Mouse (Mus musculus) urinary bladder, postnatal 36 days (tissue): ENCODE measurements at regions not wholly inside any gene's neighbourhood (a gene's known extent, or its start where the extent isn't known, plus 50 kb on each side); places are given as distances from the start of the nearest gene placed in this dataset.

Source experiments
- DNase-seq, 2 experiments: peaks; one replicate each; pipeline ENCODE4 v3.0.0; 2022; ENCODE audit warnings: low spot score in 2 of 2, mixed read lengths in 1 of 2

DNA sequence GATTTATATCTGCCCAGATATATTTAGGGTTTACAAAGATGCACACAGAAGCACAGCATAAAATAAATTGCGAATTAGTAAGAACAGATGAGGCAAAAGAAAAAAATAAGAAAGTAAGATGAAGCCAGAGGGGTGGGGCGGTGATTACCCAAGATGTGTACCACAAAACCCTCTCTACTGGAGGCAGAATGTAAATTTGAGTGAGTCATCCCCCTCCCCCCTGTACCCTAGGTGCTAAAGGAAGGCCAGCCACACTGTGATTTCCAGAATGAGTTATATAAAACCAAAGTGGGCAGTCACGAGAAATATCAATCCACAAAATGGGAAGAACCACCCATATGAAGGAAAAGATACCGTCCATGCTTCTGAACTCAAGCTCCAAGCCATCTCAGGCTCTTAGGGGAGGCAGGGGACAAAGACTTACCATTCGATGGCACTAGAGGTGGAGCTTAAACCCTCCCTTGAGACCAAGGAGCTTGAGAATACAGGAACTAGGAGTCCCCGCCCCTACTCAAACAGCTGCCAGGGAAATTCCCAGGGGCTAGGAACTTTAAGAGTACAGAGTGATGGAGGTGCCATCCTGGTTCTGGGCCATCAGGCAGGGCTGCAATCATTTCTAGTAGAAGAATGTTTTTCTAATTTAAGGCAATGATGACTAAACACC, 383.8 kb downstream of the Bcor start:
- DNase-seq = no peak

- peak in 1 of 2 experiments; percentile 9 for DNase-seq
Measured at GRCm38 (mm10) chrX:11795010-11795409, 365.1 kb downstream of the Bcor start.

DNA sequence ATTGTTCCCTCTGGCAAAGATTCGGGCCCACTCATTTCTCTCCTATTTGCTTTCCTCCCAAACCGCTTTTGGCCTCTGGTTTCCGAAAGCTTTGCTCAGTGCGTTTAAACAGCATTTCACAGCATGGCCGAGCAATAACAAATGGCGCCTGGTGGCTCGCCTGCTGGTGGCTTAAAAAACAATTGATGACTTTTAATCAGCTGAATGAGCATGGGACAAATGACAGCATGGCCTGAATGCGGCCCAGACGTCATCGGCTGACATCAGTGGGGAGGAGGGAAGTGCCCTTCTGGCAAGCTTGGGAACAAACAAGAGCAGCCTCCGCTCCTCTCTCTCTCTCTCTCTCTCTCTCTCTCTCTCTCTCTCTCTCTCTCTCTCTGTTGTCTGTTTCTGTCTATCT, 362.3 kb downstream of the Bcor start:
- no peak for DNase-seq

- no peak for DNase-seq
Measured at GRCm38 (mm10) chrX:11798326-11798725, 361.8 kb downstream of the Bcor start.

GRCm38 (mm10) chrX:11800400-11800941, 359.7 kb downstream of the Bcor start:
- DNase-seq = no peak

- DNase-seq = no peak
Measured at GRCm38 (mm10) chrX:11801208-11801607, 358.9 kb downstream of the Bcor start.

GRCm38 (mm10) chrX:11801621-11802020, 358.5 kb downstream of the Bcor start:
- no peak for DNase-seq

DNA sequence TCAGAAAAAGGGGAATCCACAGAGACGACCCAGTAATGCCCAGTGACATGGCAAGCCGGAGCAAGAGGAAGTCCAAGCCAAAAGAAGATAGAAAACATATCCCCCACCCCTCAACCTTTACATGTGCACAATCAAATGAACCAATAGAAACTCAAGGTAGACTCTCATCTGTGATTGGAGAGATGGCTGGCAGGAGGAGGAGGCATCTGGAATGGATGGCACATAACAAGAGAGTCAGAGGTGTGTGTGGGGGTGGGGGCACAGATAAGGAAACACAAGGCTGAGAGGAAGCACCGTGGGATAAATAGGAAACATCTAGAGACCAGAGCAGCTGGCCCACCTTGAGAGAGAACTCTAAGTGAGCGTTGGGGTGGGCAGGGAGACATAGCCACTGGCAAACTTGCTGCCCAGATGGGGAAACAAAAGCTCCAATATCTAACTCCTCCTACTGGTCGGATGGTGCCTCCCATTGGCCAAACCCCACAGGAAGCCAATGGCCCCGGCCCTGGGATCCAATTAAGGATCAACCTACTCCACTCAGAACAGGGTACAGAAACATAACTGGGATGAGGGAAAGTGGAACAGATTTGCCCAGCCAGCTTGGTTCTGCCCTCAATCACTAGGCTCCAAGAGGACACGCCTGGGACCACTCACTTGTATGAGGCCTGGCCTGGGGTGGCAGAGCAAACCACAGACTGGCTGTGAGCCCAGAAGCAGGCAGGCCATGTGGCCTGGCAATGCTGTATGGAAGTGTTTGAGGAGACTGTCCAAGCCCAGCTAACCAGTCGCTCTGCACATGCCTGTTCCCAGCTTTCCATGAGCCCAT, 357.9 kb downstream of the Bcor start:
- no peak for DNase-seq

- no peak for DNase-seq
Measured at GRCm38 (mm10) chrX:11803239-11803638, 356.9 kb downstream of the Bcor start.

DNA sequence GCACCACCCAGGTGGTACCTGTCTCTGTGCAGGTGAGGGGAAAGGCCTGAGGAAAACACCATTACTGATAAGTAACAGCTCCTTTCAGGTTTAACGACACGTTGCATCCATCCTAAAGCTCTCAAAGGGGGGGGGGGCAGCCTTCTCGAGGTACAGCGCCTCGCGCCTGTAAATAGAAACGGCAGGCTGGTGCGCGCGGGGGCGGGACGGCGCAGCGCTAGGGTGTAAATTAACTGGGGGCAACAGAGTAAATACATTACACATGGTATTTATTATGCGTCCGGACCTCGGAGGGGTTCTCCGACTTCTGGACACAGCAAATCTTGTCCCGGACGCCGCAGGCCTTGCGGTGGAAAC, 353.3 kb downstream of the Bcor start:
- no peak for DNase-seq

DNA sequence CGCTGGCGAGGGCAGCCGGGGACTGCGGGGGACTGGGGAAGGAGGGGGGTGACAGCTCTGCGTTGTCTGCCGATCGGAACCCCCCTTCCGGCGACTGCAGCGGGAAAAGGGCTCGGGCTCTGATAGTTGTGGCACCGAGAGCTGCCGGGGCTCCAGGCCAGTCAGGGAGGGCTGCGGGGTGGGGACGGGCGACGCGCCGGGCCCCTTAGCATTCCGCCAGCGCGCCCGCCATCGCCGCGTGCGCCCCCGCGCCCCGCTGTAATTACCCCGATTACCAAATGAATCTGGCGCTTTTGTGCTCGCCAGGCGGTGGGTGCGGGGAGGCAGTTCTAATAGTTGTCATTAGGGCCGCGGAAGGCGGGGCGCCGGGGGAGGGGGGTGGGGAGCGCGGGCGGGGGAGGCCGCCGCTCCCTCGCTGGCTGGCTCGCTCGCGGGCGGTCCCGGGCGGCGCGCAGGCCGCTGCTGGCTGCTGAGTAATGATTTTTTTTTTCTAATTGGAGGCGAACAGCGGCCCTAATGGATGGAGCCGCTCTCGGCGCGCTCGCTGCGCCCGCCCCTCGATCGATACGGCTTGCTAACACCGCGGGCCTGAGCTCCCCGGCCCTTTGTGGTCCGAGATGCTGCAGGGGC, 352.8 kb downstream of the Bcor start:
- DNase-seq = no peak

DNA sequence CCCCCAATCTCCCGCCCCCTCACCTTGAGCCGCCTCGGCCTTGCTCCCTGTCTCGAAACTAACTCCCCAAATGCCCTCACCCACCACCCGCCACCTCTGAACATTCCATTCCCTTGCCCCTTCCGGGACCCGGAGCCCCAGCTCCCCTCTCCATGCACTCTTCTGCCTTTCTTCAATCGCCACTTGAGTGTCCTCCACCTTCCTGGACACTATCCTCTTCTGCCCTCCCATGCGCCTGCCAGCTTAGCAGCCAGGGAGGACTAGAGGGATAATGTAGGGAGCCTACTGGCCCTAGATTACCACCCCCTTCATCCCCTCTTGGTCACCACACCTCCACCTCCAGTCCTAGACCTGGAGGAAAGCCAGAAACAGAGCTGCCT, 352.3 kb downstream of the Bcor start:
- DNase-seq = no peak

- no peak for DNase-seq
Measured at GRCm38 (mm10) chrX:11808911-11809310, 351.2 kb downstream of the Bcor start.

DNA sequence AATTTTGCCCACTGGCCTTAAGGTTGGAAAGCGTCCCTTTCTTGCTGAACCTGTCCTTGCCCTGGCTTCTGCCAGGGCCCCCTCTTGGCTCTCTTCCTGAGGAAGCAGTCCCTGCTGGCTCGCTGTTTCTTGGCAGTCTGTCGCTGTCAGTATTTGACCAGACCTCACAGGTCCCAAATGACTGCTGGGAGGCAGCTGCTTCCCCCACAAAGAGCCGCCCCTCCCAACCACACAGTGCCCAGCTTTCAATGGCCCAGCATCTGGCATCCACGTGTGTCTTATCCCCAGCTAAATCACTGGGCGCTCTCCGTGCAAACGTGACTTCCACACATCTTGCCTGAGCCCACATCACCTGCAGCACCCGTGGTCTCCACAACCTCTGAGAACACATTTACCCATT, 345.3 kb downstream of the Bcor start:
- no peak for DNase-seq

- DNase-seq = no peak
Measured at GRCm38 (mm10) chrX:11815864-11816263, 344.3 kb downstream of the Bcor start.

DNA sequence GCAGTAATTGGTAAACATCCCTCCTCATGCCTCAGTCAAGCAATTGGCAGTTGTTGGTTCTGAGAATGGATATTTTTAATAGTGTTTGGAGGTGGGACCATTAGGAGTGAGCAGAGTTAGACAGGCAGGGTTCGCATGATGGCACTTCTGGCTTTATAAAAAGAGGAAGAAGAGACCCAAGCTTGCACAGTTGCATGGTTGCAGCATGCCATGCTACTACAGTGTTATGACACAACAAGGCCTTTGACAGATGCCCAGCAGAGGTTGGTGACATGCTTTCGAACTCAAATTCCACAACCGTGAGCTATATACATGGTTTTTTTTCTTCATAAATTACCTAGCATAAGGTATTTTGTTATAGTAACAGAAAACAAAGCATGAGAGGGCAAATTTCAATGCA, 341.5 kb downstream of the Bcor start:
- DNase-seq = no peak

DNA sequence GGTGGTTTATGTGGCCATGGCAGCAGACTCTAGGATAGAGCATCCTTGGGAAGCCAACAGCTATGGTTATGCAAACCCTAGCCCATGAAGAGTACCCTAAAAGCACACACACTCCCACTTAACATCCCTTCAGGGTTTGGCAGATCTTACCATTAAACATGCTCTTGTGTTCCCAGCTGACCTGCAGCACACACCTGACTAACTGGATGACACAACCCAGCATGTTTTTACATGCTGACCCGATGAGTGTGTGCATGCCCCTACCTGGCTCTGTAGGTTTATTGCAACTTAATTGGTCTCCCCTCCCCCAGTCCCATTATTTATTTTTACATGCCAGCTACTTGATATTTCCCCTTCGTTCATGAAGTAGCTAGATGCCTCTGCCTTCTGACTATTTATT, 339.0 kb downstream of the Bcor start:
- no peak for DNase-seq

- DNase-seq = no peak
Measured at GRCm38 (mm10) chrX:11821880-11822768, 338.0 kb downstream of the Bcor start.

GRCm38 (mm10) chrX:11825948-11826347, 334.2 kb downstream of the Bcor start:
- DNase-seq = no peak

DNA sequence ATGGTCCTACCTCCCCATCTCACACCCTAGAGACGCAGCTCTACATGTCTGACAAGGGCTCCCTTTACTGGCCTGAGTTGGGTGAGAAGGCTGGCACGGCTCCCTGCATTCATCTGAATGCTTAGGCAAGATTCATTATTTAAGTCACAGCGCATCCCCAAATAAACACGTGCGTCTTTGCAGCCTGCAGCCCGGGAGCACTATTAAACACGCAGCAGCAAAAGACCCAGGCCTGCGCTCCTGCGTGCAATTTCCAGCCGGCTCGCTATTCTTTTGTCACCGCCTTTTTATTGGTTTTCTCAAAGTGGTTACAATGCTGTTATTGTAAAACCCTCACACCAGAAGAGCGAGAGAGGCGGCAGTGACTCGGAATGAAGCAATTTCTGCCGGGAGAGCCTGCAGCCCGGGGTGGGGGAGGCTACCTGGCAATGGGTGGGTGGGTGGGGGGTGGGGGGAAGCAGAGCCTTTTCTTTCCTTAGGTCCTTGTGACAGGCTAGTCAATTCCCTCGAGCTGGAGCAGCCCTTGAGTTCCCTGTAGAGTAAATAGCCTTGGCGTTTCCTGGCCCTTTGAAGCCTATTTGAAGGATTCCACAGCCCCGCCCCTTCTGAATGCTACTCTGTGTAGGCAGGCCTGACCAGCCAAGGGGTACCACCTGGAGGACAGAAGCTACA, 333.3 kb downstream of the Bcor start:
- DNase-seq = no peak

GRCm38 (mm10) chrX:11829411-11830002, 330.6 kb downstream of the Bcor start:
- no peak for DNase-seq
